Mouse (Mus musculus): ENCODE data around the gene Bloc1s4. TPM values are rescaled to one million over a fixed set of nuclear protein-coding genes. Genes with fewer than 3 reads are reported as not detected.
A peak's percentile ranks its signal among the peaks of the same experiment; 100 is the strongest.

The Bloc1s4 gene
- polyA plus RNA-seq (2015; fragmentation: Nextera tagmentation; extraction: Ambion mirVana) = 37.3 and 42.2 TPM in 2 replicates

GRCm38 (mm10) chr5:36748536-36749061 is at the start of gene Bloc1s4:
Gene Bloc1s4 (minus strand): TSS chr5:36748650.
- peak; percentile 87 for DNase-seq (ENCODE audit: low spot score)

GRCm38 (mm10) chr5:36797291-36797690 is 48.8 kb upstream of the Bloc1s4 start:
- DNase-seq (ENCODE audit: low spot score) = peak; percentile 11

GRCm38 (mm10) chr5:36796296-36797014 is 48.0 kb upstream of the Bloc1s4 start, which contains the start of gene Mrfap1:
Gene Mrfap1 (minus strand): TSS chr5:36796772.
- peak; percentile 97 for DNase-seq (ENCODE audit: low spot score)

- peak; percentile 47 for DNase-seq (ENCODE audit: low spot score)
Observed at GRCm38 (mm10) chr5:36795647-36796295, 47.3 kb upstream of the Bloc1s4 start.

- no peak for DNase-seq (ENCODE audit: low spot score)
Observed at GRCm38 (mm10) chr5:36791861-36792260, 43.4 kb upstream of the Bloc1s4 start.

GRCm38 (mm10) chr5:36786052-36786451 is 37.6 kb upstream of the Bloc1s4 start:
- DNase-seq (ENCODE audit: low spot score) = no peak

GRCm38 (mm10) chr5:36779512-36779911 is 31.1 kb upstream of the Bloc1s4 start:
- no peak for DNase-seq (ENCODE audit: low spot score)

GRCm38 (mm10) chr5:36778901-36779300 is 30.5 kb upstream of the Bloc1s4 start:
- DNase-seq (ENCODE audit: low spot score) = no peak

- DNase-seq (ENCODE audit: low spot score) = no peak
Observed at GRCm38 (mm10) chr5:36777186-36777585, 28.7 kb upstream of the Bloc1s4 start.

GRCm38 (mm10) chr5:36776021-36776575 is 27.6 kb upstream of the Bloc1s4 start:
- no peak for DNase-seq (ENCODE audit: low spot score)

GRCm38 (mm10) chr5:36775317-36775716 is 26.9 kb upstream of the Bloc1s4 start:
- DNase-seq (ENCODE audit: low spot score) = no peak

- DNase-seq (ENCODE audit: low spot score) = no peak
Observed at GRCm38 (mm10) chr5:36772586-36772985, 24.1 kb upstream of the Bloc1s4 start.

- no peak for DNase-seq (ENCODE audit: low spot score)
Observed at GRCm38 (mm10) chr5:36769603-36770002, 21.2 kb upstream of the Bloc1s4 start.

- DNase-seq (ENCODE audit: low spot score) = no peak
Observed at GRCm38 (mm10) chr5:36766958-36767703, 18.7 kb upstream of the Bloc1s4 start.

GRCm38 (mm10) chr5:36759848-36760247 is 11.4 kb upstream of the Bloc1s4 start:
- DNase-seq (ENCODE audit: low spot score) = no peak

GRCm38 (mm10) chr5:36757033-36757432 is 8.6 kb upstream of the Bloc1s4 start:
- DNase-seq (ENCODE audit: low spot score) = peak; percentile 39

- peak; percentile 22 for DNase-seq (ENCODE audit: low spot score)
Observed at GRCm38 (mm10) chr5:36750119-36751078, 1.9 kb upstream of the Bloc1s4 start.

GRCm38 (mm10) chr5:36747794-36748535 is 485 bp downstream of the Bloc1s4 start:
- DNase-seq (ENCODE audit: low spot score) = no peak

- no peak for DNase-seq (ENCODE audit: low spot score)
Observed at GRCm38 (mm10) chr5:36747071-36747470, 1.4 kb downstream of the Bloc1s4 start.

Data from thymus, postnatal 0 days (tissue).